Mouse (Mus musculus) embryonic facial prominence, embryonic 10.5 days (tissue): ENCODE data around the gene Rnf220. TPM values are rescaled to one million over a fixed set of nuclear protein-coding genes. Genes with fewer than 3 reads are reported as not detected.
A peak's percentile ranks its signal among the peaks of the same experiment; 100 is the strongest.

Experiments
- DNase-seq: peaks from one replicate; pipeline ENCODE4 v3.0.0-alpha.2; 2017; ENCODE audit warnings: low spot score
- H3K27ac ChIP-seq: fragments of 300-500 bp; sonication (generic); replicated peaks from 2 replicates; pipeline ENCODE4 v1.5.1; 2016; ENCODE audit warnings: mild to moderate bottlenecking
- H3K27me3 ChIP-seq: fragments of 300-500 bp; sonication (generic); replicated peaks from 2 replicates; pipeline ENCODE4 v1.6.1; 2016; ENCODE audit warnings: low read depth, mild to moderate bottlenecking; ENCODE audit not compliant: poor library complexity, severe bottlenecking
- H3K36me3 ChIP-seq: fragments of 300-500 bp; sonication (generic); replicated peaks from 2 replicates; pipeline ENCODE4 v1.6.1; 2016; ENCODE audit warnings: mild to moderate bottlenecking, moderate library complexity
- H3K4me1 ChIP-seq: fragments of 300-500 bp; sonication (generic); 2 replicates; pipeline ENCODE4 v1.6.1; 2016
- H3K4me3 ChIP-seq: fragments of 300-500 bp; sonication (generic); 2 replicates; pipeline ENCODE4 v1.5.1; 2016; ENCODE audit warnings: mild to moderate bottlenecking, moderate library complexity
- H3K9me3 ChIP-seq: fragments of 300-500 bp; sonication (generic); 2 replicates; pipeline ENCODE4 v1.6.1; 2016; ENCODE audit warnings: mild to moderate bottlenecking
- WGBS: fragments of 180-500 bp; shearing (Covaris S2); methylation state at CpG from one replicate; pipeline ENCODE4 v1.1.7; 2016; 5-methylcytosine and 5-hydroxymethylcytosine counted together
- polyA plus RNA-seq: library from polyadenylated mRNA; unstranded; fragments of >200 nt; fragmentation: Nextera tagmentation; extraction: Ambion mirVana; gene quantifications from 2 replicates; pipeline ENCODE4 v1.2.1, GENCODE M21; 2016

The Rnf220 gene
- polyA plus RNA-seq, 1 experiment from 2014 or later = 94.8 TPM

DNA sequence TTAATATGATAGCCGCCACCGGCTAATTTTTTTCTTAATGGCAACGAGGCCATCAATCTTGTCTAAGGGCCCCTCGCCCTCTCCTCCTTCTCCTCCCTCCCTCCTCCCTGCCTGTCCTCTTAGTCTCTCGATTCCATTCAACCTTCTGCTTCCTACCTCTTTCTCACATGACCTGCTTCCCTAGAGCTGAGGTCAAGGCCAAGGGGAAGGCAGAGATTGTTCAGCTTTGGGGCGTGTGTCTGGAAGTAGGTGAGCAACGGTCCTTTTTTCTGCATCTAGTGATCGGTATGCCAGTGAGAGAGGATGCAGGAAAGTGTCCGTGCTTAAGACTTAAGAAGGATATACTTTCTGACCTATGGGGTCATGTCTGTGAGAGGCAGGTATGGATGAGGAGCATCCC lies 199.0 kb downstream of the Rnf220 start:
- no peaks in the 10 kb centered on the region for H3K9me3 ChIP-seq
- no peaks in the 10 kb centered on the region for H3K36me3 ChIP-seq
- no peak for DNase-seq
- WGBS = 79% methylated on average over 9 of the region's 9 CpGs
- no peak overlapping the region for H3K27ac ChIP-seq
- H3K27me3 ChIP-seq = peaks cover 72% of the 10 kb centered on the region
- peaks cover 18% of the 10 kb centered on the region for H3K4me1 ChIP-seq
- H3K4me3 ChIP-seq = no peak overlapping the region

DNA sequence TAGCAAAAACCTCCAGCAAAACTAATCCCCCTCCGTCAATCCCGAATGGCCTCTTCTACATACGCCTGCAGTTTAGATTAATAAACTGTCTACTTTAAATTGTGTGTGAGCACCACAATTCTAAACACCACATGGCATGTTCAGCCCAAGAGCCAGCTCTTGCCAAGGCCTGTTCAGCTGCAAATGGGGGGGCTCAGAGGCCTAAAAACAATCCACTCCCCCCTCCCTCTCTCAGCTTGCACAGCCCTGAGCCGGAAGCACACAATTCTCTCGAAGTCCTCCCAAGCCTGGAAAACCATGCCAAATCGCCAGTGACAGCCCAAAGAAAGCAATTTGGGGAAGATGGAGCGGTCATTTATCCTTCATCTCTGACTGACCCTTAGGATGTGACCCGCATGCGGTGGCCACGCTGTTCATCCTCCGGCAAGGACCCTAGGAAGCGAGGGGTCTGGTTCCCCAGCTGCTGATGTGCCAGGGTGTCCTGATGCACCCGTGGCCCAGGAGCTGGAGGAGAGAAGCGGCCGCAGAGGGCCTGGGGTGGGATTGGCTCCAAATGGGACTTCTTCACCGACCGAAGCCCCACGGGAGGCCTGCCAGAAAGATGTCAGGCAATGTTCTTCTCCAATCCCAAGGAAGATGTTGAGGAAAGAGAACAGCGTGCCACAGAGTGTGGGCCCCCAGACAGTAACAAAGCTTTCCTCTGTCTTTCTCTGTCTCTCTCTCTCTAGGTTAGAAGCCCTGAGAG lies 199.8 kb downstream of the Rnf220 start:
- Histone ChIP-seq H3K27ac (no peak overlapping the region), H3K4me3 (no peak overlapping the region), H3K9me3 (no peaks in the 10 kb centered on the region), H3K4me1 (peaks cover 11% of the 10 kb centered on the region), H3K36me3 (no peaks in the 10 kb centered on the region), H3K27me3 (peaks cover 64% of the 10 kb centered on the region)
- no peak for DNase-seq
- WGBS = 80% methylated on average over 19 of the region's 19 CpGs

DNA sequence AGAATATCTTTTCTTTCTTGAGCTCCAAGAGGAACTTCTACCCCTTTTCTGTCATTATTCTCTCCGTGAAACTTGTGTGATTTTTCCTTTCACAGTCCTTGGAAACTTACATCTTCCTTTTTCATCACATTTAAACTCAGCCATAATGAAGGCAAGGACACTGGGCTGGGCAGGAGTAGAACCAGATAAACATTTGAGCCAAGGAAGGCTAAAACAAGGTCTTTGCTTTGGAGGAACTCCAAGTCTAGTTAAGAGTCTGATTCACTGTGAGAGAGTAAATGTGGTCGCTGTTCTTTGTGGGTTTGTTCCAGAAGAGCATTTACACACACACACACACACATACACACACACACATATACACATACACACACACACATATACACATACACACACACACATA lies 205.2 kb downstream of the Rnf220 start:
- no peaks in the 10 kb centered on the region for H3K9me3 ChIP-seq
- peaks cover 16% of the 10 kb centered on the region for H3K27me3 ChIP-seq
- no peak overlapping the region for H3K27ac ChIP-seq
- 92% methylated on average over 2 of the region's 2 CpGs for WGBS
- peaks cover 30% of the 10 kb centered on the region for H3K4me1 ChIP-seq
- H3K4me3 ChIP-seq = no peak overlapping the region
- no peak for DNase-seq
- peaks cover 13% of the 10 kb centered on the region for H3K36me3 ChIP-seq

DNA sequence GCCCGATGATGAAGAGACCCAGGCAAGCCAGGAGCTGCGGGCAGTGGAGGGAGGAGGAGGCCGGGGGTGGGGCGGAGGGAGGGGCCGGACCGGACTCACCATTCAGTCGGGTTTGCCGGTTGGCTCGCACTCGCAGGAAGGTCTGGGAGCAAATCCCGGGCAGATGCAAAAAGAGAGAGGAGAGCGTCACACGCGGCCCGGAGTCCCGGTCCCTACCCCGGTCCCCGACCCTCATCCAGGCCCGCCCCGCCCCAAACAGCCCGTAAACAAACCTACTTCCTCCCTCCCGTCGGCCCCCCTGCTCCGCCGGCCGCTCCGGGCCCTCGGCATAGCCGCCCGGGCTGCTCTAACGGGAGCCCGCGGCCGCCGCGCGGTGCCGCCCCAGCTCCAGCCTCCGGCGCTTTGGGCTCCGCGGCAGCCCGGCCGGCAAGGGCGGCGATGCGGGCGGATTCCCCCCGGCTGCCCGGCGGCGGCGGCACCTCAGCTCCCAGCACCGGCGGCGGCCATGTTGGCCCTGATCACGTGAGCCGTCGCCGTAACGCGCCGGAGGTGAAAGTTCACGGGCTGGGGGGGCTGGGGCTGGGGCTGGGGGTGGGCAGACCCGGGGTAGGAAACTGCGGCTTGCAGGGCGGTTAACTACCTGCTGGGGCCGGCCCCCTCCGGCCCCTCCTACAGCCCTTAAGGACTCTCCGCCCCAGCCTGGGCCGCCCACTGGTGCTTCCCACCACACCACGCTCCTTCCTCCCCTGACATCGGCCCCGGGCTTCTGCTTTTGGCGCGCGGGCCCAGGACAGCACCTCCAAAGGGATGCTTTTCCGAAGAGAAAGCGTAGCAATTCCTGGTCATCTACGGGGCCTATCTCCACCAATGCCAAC lies 207.7 kb downstream of the Rnf220 start:
- H3K27ac ChIP-seq = peak overlapping the region; percentile 98
- DNase-seq = peak; percentile 93
- peaks cover 23% of the 10 kb centered on the region for H3K27me3 ChIP-seq
- peaks cover 54% of the 10 kb centered on the region for H3K4me1 ChIP-seq
- H3K9me3 ChIP-seq = no peaks in the 10 kb centered on the region
- H3K36me3 ChIP-seq = peaks cover 38% of the 10 kb centered on the region
- under 1% methylated on average over 79 of the region's 80 CpGs for WGBS
- H3K4me3 ChIP-seq = peak overlapping the region; percentile 88

DNA sequence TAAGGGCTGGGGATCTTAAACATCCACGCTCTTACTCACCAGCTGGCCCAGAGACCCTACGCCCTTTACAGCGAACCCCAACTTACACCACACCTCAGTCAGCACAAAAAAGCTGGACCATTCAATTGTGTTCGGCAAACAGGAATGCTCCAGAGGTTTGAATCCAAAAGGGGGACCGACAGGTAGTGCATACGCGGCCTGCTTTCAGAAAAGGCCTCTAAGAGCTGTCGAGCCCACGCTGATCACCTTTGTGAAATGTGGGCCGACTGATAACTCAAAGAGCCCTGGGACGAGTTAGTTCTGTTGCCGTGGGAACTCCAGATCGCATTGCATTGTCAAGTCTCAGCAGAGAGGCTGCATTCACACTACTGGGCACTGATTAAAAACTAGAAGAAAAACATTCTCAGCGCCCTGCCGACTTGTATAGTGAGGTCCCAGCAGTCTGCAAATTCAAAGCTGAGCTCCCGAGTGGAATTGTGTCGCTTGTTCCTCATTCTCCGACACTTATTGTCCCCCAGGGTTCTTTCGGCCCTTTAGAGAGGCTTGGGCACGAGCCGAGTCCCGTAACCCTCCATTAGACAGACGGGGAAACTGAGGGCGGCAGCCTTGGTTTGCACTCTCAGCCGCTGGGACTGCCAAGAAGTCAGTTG lies 208.4 kb downstream of the Rnf220 start:
- no peak for DNase-seq
- Histone ChIP-seq H3K36me3 (peaks cover 46% of the 10 kb centered on the region), H3K9me3 (no peaks in the 10 kb centered on the region), H3K4me3 (peak overlapping the region; percentile 88), H3K27ac (peak overlapping the region; percentile 98), H3K4me1 (peaks cover 61% of the 10 kb centered on the region), H3K27me3 (peaks cover 23% of the 10 kb centered on the region)
- 29% methylated on average over 25 of the region's 25 CpGs for WGBS

DNA sequence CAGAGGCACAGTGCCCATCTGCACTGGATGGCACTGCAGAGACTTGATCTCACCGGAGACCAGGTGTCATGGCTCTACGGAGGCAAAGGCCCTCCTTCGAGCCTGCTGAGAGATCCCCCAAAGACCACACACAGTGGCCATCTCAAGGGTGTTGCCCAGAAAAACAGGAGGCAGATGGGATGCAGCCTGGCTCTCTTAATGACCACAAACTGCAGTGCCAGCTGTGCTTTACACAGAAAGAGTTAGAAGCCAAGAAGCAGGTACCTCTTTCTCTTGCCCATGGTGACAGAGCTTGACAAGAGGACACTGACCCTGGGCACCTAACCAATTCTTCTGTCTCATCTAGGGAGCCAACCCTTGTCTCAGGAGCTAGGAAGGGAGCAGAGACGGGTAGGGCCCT lies 212.5 kb downstream of the Rnf220 start:
- Histone ChIP-seq H3K9me3 (no peaks in the 10 kb centered on the region), H3K4me3 (no peak overlapping the region), H3K27ac (peak overlapping the region; percentile 69; the same call in 1 of the 2 replicates), H3K36me3 (peaks cover 86% of the 10 kb centered on the region), H3K4me1 (peaks cover 91% of the 10 kb centered on the region), H3K27me3 (peaks cover 28% of the 10 kb centered on the region)
- 62% methylated on average over 4 of the region's 4 CpGs for WGBS
- DNase-seq = no peak

DNA sequence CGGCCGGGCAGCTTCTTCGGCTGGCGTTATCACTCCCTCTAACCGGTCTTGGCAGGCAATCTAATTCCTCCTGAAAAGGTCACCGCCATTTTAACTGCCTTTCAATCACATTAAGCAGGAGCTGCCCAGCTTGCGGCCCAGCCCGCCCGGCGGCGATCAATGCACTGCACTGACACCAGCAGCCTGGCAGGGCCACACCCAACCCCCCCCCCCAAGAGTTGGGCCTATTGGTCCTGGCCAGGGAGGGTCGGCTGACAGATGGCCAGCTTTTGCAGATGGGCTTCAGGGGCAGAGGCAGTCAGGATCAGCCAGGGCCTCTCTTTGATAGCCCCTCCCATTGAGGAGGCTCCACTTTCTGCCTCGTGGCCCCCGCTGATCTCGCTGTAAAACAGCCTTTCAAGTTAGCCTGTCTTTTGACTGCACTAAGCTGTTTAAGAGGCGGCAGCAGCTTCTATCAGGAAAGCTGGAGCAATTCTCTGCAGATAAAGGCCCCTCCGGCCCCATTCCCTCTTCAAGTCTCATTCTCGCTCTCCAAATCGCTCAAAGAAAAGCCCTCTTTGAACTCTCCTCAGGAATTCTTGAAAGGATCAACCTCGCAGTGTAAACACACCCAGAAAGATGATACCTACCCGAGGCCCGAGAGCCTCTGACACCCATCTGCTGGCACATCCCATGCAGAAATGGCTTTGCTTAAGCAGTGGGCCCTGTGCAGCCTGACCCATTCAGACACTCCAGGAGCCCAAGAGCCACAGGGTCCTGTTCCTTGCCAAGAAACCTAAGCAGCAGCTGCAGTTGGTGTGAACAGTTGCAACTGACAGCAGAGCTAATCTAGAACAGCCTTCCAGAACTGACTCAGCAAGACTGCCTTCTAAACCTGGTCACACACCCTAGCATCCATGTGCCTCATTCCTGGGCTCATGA lies 213.3 kb downstream of the Rnf220 start:
- Histone ChIP-seq H3K4me1 (peaks cover 94% of the 10 kb centered on the region), H3K27ac (peak overlapping the region; percentile 69), H3K36me3 (peaks cover 94% of the 10 kb centered on the region), H3K9me3 (no peaks in the 10 kb centered on the region), H3K4me3 (peak overlapping the region; percentile 27; the same call in 1 of the 2 replicates), H3K27me3 (peaks cover 28% of the 10 kb centered on the region)
- WGBS = 41% methylated on average over 22 of the region's 22 CpGs
- DNase-seq = peak; percentile 65

DNA sequence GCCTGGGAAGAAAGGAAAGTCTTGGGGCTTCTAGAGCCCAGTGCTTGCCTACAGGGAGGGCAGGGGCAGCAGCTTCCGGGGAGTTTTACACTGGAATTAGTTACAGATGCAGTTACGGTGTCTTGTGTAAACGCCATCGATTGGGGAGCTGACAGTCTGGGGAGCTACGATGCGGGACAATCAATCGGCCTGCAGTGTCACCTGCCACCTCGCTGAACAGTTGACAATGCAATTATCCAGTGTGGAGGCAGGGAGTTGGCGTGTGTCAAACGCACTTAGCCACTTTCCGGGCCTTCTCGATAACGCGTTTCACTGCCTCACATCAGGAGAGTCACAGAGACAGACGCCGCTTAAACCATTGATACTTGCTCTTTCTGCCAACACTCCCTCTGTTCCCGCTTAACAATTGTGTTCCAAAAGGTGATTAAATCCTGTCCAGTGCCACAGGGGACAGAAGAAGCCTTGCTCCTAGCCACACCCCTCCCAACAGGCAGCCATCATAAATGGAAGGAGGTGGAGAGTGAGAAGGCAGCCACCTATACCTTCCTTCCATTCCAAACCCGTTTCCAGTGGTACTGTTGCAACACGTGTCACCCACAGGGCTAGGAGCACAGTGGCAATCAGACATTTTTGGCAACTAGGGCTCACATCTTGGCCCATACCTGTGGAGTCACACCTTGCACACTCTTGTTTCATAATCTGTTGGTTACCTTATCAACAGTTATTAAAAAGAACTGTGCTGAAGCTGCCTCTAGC lies 215.6 kb downstream of the Rnf220 start:
- H3K27me3 ChIP-seq = peaks cover 22% of the 10 kb centered on the region
- no peak overlapping the region for H3K4me3 ChIP-seq
- H3K9me3 ChIP-seq = no peaks in the 10 kb centered on the region
- no peak overlapping the region for H3K27ac ChIP-seq
- no peak for DNase-seq
- 76% methylated on average over 19 of the region's 19 CpGs for WGBS
- H3K4me1 ChIP-seq = peaks cover 71% of the 10 kb centered on the region
- H3K36me3 ChIP-seq = peaks cover 100% of the 10 kb centered on the region

DNA sequence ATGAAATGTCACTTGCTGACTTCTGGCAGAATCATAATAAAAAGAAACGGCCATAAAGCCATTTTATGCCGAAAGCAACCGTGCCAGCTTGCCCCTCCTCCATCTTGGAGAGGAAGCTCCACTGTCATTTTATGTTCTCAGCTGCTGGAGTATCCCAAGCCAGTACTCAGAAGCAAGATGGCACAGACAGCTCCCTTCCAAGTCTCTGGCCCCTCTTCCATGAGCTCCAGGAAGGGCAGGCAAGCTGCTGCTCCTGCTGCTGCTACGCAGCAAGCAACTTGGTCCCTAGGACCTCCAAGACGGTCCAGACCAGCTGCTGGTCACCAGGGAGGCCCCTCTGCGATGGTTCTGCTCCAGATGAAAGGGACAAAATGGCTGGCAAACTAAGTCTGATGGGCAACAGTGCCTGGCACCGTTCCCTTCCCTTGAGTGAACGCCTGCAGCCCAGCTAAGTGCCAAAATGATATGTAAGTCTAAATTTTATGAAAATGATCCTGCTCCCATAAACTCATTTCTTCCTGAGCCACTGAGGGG lies 216.4 kb downstream of the Rnf220 start:
- no peak for DNase-seq
- whole genome bisulfite sequencing = 92% methylated on average over 8 of the region's 8 CpGs

DNA sequence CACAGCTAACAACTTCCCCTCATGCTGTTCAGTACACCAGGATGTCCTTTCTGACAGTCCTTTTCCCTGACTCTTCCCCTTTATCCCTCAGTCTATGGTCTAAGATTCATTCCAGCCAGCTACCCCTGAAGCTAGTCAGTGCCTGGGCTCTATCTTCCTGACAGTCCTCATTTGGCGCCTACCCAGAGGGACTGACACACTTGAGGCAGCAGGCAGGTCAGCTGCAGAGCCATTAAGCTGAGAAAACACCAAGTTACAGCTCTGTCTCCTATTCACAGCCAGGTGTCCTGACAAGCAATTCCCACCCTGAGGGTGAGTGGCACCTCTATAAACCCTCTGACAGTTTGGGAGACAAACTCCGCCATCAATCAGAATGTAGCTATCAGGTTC lies 217.6 kb downstream of the Rnf220 start:
- Histone ChIP-seq H3K9me3 (peaks cover 7% of the 10 kb centered on the region), H3K27ac (no peak overlapping the region), H3K4me1 (peaks cover 53% of the 10 kb centered on the region), H3K27me3 (peaks cover 6% of the 10 kb centered on the region; the same call in 1 of the 2 replicates), H3K36me3 (peaks cover 100% of the 10 kb centered on the region), H3K4me3 (no peak overlapping the region)
- DNase-seq = no peak
- 79% methylated on average over 2 of the region's 2 CpGs for WGBS

More for the DNA sequence above, 216.4 kb downstream of the Rnf220 start:
- Histone ChIP-seq H3K9me3 (no peaks in the 10 kb centered on the region), H3K36me3 (peaks cover 100% of the 10 kb centered on the region), H3K4me1 (peaks cover 65% of the 10 kb centered on the region), H3K4me3 (no peak overlapping the region), H3K27ac (no peak overlapping the region), H3K27me3 (peaks cover 16% of the 10 kb centered on the region)
